Mouse (Mus musculus): ENCODE measurements around the gene Prrt1. TPM values are rescaled to one million over a fixed set of nuclear protein-coding genes. Genes with fewer than 3 reads are reported as not detected.
A peak's percentile ranks its signal among the peaks of the same experiment; 100 is the strongest.

The Prrt1 gene
- polyA plus RNA-seq, 1 experiment, result 0.53 TPM

DNA sequence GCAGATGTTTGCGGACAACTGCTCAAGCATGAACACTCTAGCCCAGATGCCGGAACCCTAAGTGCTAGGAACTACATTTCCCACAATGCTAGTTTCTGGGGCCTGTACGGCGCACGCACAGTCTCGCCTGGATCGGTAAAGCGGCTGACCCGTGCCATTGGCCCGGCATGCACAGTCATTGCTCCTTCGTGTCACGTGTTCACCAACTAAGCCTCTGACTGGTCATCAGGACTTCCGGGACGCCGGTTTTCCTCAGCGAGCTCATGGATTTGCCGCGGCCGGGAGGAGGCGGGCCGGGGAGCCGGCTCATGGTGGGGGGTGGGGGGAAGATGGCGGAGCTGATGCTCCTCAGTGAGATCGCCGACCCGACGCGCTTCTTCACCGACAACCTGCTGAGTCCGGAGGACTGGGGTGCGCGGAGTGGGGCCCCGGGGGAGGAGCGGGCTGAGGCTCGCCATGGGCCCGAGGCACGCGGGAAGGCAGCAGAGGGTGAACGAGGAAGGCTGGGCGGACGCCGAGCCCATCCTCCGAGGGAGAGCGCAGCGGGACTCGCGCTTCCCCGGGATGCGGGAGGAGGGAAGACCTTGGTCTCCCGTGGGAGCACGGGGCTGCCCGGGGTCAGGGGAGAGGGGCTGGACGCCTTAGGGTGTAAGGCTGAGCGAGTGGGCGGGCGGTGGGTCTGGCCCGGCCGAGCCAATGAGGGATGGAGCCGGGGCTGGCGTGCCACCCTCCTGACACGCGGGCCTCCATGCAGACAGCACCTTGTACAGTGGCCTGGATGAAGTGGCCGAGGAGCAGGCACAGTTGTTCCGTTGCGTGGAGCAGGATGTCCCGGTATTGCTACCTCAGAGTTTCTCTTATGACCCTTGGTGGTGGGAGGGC lies 17.8 kb downstream of the Prrt1 start, which contains the start of gene Atf6b:
Gene Atf6b, plus strand, starts transcription at position 241 of the 882 bp plus-strand sequence.
- Histone ChIP-seq H3K27ac (ENCODE audit: insufficient read depth, low read length) (0 out of 2 replicates have a peak within 1 kb of the TSS, but pooled peaks have one; percentile 12), H3K4me1 (ENCODE audit: control insufficient read depth, insufficient read depth, low read length) (0 out of 2 replicates have a peak, but pooled peaks cover 4% of the 10 kb centered on the region), H3K4me3 (ENCODE audit: insufficient read depth, low read length) (peak within 1 kb of the TSS; percentile 93)
- TF ChIP-seq POLR2A (IDR thresholded peaks at IDR 0.05; ENCODE audit: low read depth, low read length), result peak; percentile 65; the same call in 1 of the 2 replicates
- no peak for TF ChIP-seq CTCF (IDR thresholded peaks at IDR 0.05; ENCODE audit: borderline replicate concordance, insufficient read depth, low read length)

DNA sequence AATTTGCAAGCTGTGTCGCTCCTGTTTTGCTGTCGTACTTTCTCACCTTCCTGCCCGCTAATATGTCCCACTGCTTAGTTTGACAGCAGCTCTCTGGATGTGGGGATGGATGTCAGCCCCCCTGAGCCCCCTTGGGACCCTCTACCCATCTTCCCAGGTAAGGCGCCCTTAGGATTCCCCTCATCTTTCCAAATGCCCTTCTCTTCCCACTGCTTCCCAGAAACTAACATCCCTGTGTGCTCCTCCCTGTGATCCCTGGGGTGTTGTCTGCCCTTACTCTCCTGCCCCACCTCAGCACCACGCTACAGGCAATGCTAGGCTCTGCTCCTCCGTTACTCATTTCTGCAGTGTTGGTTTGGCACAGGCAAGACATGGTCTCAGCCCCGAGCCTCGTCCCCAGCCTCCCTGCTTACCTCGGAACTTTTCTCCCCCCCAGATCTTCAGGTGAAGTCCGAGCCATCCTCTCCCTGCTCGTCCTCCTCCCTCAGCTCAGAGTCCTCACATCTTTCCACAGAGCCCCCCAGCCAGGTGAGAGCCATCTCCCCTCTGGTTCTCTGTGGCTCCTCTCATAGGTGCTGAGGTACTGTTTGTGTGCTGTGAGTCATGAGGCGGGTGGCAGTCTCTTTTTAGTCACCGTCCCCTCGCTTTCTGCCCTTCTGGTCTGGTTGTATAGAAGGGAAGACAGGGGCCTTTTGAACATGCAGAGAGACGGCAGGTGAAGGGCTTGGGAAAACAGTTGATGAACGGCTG lies 19.0 kb downstream of the Prrt1 start:
- Histone ChIP-seq H3K4me1 (ENCODE audit: control insufficient read depth, insufficient read depth, low read length) (0 out of 2 replicates have a peak, but pooled peaks cover 4% of the 10 kb centered on the region), H3K27ac (ENCODE audit: insufficient read depth, low read length) (no peak overlapping the region), H3K4me3 (ENCODE audit: insufficient read depth, low read length) (peak overlapping the region; percentile 93; the same call in 1 of the 2 replicates)
- TF ChIP-seq POLR2A (IDR thresholded peaks at IDR 0.05; ENCODE audit: low read depth, low read length) (no peak), CTCF (IDR thresholded peaks at IDR 0.05; ENCODE audit: borderline replicate concordance, insufficient read depth, low read length) (no peak)

GRCm38 (mm10) chr17:34649106-34649864 lies 20.0 kb downstream of the Prrt1 start:
- H3K4me3 ChIP-seq (ENCODE audit: insufficient read depth, low read length), result no peak overlapping the region
- 0 out of 2 replicates have a peak, but pooled peaks cover 4% of the 10 kb centered on the region for H3K4me1 ChIP-seq (ENCODE audit: control insufficient read depth, insufficient read depth, low read length)
- H3K27ac ChIP-seq (ENCODE audit: insufficient read depth, low read length), result no peak overlapping the region
- TF ChIP-seq CTCF (IDR thresholded peaks at IDR 0.05; ENCODE audit: borderline replicate concordance, insufficient read depth, low read length) (no peak), POLR2A (IDR thresholded peaks at IDR 0.05; ENCODE audit: low read depth, low read length) (no peak)

GRCm38 (mm10) chr17:34650781-34651180 lies 21.4 kb downstream of the Prrt1 start:
- TF ChIP-seq CTCF (IDR thresholded peaks at IDR 0.05; ENCODE audit: borderline replicate concordance, insufficient read depth, low read length) (no peak), POLR2A (IDR thresholded peaks at IDR 0.05; ENCODE audit: low read depth, low read length) (no peak)
- Histone ChIP-seq H3K27ac (ENCODE audit: insufficient read depth, low read length) (no peak overlapping the region), H3K4me3 (ENCODE audit: insufficient read depth, low read length) (no peak overlapping the region), H3K4me1 (ENCODE audit: control insufficient read depth, insufficient read depth, low read length) (0 out of 2 replicates have a peak, but pooled peaks cover 5% of the 10 kb centered on the region)

- H3K4me3 ChIP-seq (ENCODE audit: insufficient read depth, low read length), result no peak overlapping the region
- H3K4me1 ChIP-seq (ENCODE audit: control insufficient read depth, insufficient read depth, low read length), result peaks cover 8% of the 10 kb centered on the region; the same call in 1 of the 2 replicates
- no peak overlapping the region for H3K27ac ChIP-seq (ENCODE audit: insufficient read depth, low read length)
- TF ChIP-seq POLR2A (IDR thresholded peaks at IDR 0.05; ENCODE audit: low read depth, low read length), result no peak
- TF ChIP-seq CTCF (IDR thresholded peaks at IDR 0.05; ENCODE audit: borderline replicate concordance, insufficient read depth, low read length), result peak; percentile 54
Measured at GRCm38 (mm10) chr17:34651507-34652221, 22.3 kb downstream of the Prrt1 start.

DNA sequence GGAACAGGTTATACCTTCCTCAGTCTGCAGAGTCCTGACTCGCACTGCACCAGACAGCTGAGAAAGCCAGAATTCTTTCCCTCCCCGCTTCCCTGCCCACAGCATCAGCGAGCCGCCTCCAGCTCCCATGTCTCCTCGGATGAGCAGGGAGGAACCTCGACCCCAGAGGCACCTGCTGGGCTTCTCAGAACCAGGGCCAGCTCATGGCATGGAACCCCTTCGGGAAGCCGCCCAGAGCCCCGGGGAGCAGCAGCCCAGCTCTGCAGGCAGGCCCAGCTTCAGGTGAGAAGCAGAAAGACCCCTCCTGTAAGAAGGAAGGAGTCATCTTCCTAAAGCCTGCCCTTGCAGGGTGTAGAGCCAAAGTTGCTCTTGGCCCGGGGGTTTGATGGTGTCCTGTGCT lies 23.2 kb downstream of the Prrt1 start:
- H3K27ac ChIP-seq (ENCODE audit: insufficient read depth, low read length), result no peak overlapping the region
- H3K4me3 ChIP-seq (ENCODE audit: insufficient read depth, low read length), result no peak overlapping the region
- H3K4me1 ChIP-seq (ENCODE audit: control insufficient read depth, insufficient read depth, low read length), result peaks cover 8% of the 10 kb centered on the region; the same call in 1 of the 2 replicates
- TF ChIP-seq CTCF (IDR thresholded peaks at IDR 0.05; ENCODE audit: borderline replicate concordance, insufficient read depth, low read length) (no peak), POLR2A (IDR thresholded peaks at IDR 0.05; ENCODE audit: low read depth, low read length) (no peak)

DNA sequence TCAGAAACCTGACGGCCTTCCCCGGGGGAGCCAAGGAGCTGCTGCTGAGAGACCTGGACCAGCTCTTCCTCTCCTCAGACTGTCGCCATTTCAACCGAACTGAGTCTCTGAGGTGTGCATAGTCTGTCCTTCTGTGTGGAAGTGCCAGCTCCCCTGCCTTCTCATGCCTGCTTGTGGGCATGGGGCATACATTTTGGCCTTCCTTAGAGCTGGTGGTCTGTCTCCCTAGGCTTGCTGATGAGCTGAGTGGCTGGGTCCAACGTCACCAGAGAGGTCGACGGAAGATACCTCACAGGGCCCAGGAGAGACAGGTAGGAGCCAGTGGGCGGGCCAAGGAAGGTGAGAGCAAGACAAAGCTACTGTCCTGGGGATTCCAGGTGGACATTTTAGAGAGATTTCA lies 23.7 kb downstream of the Prrt1 start:
- no peak for TF ChIP-seq POLR2A (IDR thresholded peaks at IDR 0.05; ENCODE audit: low read depth, low read length)
- TF ChIP-seq CTCF (IDR thresholded peaks at IDR 0.05; ENCODE audit: borderline replicate concordance, insufficient read depth, low read length), result no peak
- Histone ChIP-seq H3K4me3 (ENCODE audit: insufficient read depth, low read length) (no peak overlapping the region), H3K27ac (ENCODE audit: insufficient read depth, low read length) (no peak overlapping the region), H3K4me1 (ENCODE audit: control insufficient read depth, insufficient read depth, low read length) (peaks cover 7% of the 10 kb centered on the region; the same call in 1 of the 2 replicates)

DNA sequence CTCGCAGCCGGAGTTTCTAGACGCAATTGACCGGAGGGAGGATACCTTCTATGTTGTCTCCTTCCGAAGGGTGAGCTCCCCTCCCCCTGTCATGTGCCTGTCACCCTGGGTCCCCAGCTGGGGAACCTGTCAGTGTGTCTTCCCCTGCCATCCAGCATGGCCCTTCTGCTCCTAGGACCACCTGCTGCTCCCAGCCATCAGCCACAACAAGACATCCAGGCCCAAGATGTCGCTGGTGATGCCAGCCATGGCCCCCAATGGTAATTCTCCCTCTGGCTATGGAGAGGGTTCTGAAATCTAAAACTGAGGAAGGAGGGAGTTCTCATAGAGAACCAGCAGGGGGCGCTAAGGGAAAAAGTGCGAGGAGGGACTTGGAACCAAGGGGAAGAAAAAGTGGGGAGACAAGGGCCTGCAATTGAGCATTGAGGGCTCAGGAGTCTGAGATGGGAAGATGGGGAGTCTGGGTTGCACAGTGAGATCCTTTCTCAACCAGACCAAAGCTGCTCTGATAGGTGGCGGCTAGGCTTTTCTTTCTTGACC lies 24.5 kb downstream of the Prrt1 start:
- peaks cover 3% of the 10 kb centered on the region; the same call in 1 of the 2 replicates for H3K4me1 ChIP-seq (ENCODE audit: control insufficient read depth, insufficient read depth, low read length)

More for the DNA sequence above, 24.5 kb downstream of the Prrt1 start:
- H3K4me3 ChIP-seq (ENCODE audit: insufficient read depth, low read length), result no peak overlapping the region
- TF ChIP-seq POLR2A (IDR thresholded peaks at IDR 0.05; ENCODE audit: low read depth, low read length), result no peak
- no peak overlapping the region for H3K27ac ChIP-seq (ENCODE audit: insufficient read depth, low read length)

Measured in embryonic fibroblast, embryonic 13.5 days (primary cell).